Mouse (Mus musculus): ENCODE measurements around the gene Gbp3.

Gene Gbp3

GRCm38 (mm10) chr3:142588888-142589287 lies 29.1 kb downstream of the Gbp3 start:
- no peak for DNase-seq (ENCODE audit: extremely low spot score)

DNA sequence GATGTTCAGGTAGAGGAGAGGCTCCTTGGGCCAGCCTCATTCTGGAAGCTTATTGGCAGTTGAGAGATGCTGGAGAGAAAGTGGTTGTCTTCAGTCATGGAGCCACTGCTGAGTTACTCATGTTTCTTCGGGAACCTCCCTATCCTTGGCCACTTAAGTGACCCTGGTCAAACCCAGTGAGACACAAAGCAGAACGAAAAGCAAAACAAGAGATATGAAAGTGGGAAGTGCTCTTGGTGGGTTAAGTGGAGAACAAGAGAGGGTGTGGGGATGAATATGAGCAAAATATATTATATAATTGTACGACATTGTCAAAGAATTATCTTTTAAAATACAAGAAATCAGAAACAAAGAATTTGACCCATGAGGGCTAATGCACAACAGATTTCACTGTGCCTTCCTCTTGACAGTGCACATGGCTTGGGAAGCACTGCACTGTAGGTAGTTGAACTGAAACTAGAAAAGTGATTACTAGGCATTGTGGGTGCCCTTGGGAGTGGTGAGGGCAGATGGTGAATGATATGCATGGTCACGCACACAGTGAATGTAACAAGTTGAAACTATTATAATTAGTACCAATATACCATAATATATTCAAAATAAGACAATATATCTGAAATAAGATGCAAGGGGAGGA lies 30.7 kb downstream of the Gbp3 start:
- DNase-seq (ENCODE audit: extremely low spot score): no peak

GRCm38 (mm10) chr3:142594547-142594946 lies 34.7 kb downstream of the Gbp3 start, which contains the start of gene Gbp2b:
Gene Gbp2b, plus strand, starts transcription at chr3:142594847.
- no peak for DNase-seq (ENCODE audit: extremely low spot score)

DNA sequence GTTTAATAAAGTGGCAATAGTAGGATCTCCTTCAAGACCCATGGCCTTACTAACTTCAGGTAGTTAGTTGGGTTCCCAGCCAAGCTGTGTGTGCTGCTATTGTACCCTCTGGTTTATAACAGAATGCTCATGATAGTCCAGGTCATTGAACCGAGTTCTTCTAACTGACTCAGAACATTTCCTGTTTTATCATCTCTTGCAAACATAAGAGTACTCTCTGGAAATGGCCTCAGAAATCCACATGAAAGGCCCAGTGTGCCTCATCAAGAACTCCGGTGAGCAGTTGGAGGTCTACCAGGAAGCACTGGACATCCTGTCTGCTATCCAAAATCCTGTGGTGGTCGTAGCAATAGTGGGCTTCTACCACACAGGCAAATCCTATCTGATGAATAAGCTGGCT lies 38.1 kb downstream of the Gbp3 start:
- DNase-seq (ENCODE audit: extremely low spot score): no peak

DNA sequence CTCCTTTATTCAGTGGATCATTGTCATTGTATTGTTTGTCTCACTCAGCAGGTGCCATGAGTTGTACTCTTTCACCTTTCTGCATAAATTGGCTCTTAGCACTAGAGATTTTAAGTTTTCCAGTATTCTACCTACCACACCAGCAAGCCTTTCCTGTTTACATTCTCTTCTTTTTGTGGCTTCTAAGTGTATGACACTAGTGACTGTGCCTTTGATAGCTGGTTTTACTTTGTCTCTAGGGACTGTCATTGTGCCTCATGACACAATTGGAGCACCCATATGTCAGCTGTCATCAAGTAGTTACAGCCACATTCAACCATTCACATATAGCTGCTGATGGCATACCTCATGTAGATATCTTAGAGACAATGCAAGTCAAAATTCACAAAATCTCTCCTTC lies 41.8 kb downstream of the Gbp3 start:
- no peak for DNase-seq (ENCODE audit: extremely low spot score)

DNA sequence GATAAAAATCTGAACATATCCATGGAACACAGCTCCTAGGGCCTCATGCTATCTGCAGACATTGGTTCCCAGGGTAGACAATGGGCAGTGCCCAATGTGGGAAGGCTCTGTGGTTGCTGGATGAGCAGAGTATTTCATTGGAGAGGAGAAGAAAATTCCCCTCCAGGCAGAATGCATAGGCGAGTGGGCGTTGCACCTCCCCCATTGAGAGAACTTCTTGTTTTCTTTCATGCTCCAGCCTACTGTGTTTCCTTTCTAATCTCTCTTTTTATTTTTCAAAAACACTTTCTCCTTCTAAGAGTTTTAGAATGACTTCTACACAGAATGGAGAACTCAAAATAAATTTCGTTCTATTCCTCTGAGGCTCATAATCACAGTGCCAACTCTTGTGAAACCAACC lies 58.8 kb downstream of the Gbp3 start:
- no peak for DNase-seq (ENCODE audit: extremely low spot score)

DNA sequence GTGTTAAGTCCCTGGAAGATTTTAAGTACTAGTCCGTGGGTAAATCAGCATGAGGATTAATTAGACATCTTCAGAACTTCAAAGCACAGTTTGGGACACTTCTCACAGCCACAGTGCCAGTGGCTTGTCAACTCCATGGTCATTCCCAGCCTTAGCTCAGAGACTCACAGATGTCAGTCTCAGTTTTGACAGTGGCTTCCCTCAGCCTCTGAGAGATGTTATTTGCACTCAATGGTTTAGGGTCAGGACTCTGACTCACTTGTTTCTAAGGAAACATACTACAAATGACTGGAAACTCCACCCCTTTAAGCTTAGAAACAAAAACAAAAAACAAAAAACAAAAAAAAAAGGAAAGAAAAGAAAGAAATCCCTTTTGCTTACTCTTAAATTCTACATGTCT lies 59.8 kb downstream of the Gbp3 start:
- DNase-seq (ENCODE audit: extremely low spot score): no peak

DNA sequence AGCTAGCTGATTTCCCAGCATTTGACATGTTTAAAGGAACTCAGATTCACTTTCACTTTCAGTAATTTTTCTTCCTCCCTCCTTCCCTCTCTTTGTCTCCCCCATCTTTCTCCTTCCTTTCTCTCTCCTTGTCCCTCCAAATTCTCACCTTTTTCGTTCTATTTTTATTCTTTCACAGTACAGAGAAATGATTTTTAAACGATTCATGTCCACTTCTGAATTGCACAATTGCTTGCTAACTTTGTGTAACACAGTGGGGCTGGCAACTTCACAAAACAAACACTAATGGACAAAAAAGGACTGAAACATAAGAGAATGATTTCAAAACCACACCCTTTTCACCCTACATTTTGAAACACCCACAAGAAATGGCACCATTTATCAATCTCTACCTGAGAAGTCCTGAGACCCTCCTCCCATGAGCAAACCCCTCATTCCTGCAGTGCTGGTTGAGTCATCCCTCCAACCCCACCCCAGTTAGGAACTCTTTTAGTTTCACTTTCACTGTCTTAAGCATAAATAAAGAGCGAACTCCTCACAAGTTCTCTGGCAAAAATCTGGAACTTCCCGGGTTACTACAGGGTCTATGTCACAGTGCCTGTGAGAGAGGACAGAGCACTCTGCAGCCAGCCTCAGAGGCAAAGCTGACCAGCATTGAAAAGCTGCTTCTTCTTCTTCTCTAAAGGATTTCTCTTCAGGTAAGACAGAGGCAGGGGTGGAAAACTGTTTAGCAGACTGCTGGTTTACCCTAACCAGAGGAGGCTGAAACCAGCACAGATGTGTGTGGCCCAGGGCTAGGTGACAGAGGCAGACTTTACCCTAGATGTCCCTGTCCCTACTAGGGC lies 60.5 kb downstream of the Gbp3 start, which contains the start of gene Gbp2:
Gene Gbp2, plus strand, starts transcription at position 492 of the 845 bp plus-strand sequence.
- DNase-seq (ENCODE audit: extremely low spot score): no peak

DNA sequence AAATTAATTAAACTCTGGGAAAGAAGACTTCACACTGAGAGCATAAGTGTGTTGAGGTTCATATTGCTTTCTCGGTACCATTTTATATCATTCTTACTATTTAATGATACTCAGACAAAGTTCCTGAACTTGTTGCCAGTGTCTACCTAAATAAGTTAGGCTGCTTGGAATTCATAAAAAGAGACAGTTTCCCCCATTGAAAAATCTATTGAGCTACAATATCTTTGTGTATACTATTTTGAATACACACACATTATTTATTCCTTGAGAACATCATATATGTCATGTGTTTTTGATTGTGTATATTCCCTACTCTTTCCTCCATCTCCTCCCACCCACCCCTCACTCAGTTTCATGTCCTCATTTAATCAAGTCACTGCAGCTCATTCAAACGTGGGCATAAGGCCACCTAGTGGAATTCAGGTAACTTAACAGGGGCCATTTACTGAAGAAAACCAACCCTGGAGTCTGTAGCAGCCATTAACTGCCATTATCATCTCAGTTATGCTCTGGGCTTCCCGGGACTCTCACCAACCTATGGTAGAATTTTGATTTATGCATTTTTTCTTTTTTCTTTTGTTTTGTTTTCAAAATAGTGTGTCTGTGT lies 61.2 kb downstream of the Gbp3 start:
- DNase-seq (ENCODE audit: extremely low spot score): no peak
